Mouse (Mus musculus): Measurements from ENCODE around the gene Zfp37.
A peak's percentile ranks its signal among the peaks of the same experiment; 100 is the strongest.
"Not testable (repeated sequence)": the region's sequence is repeated elsewhere in the genome, so short reads cannot be mapped to it uniquely, and the experiment has no call there.

The Zfp37 gene

GRCm38 (mm10) chr4:62208696-62209380, 22.0 kb downstream of the Zfp37 start:
- no peak for DNase-seq

- DNase-seq, result peak; percentile 94
Measured at GRCm38 (mm10) chr4:62207851-62208695, 22.8 kb downstream of the Zfp37 start.

GRCm38 (mm10) chr4:62199923-62200529, 30.8 kb downstream of the Zfp37 start:
- no peak for DNase-seq

- no peak for DNase-seq
Measured at GRCm38 (mm10) chr4:62188778-62189177, 42.1 kb downstream of the Zfp37 start.

- peak; percentile 17 for DNase-seq
Measured at GRCm38 (mm10) chr4:62177282-62177681, 53.6 kb downstream of the Zfp37 start.

- no peak for DNase-seq
Measured at GRCm38 (mm10) chr4:62174471-62174870, 56.4 kb downstream of the Zfp37 start.

GRCm38 (mm10) chr4:62167636-62168035, 63.2 kb downstream of the Zfp37 start:
- DNase-seq, result not testable (repeated sequence)

- no peak for DNase-seq
Measured at GRCm38 (mm10) chr4:62158401-62158800, 72.4 kb downstream of the Zfp37 start.

GRCm38 (mm10) chr4:62150811-62151210, 80.0 kb downstream of the Zfp37 start, which contains the start of gene Mup21:
Gene Mup21 (minus strand): TSS chr4:62150863.
- DNase-seq, result no peak

Measured in right cerebral cortex, adult 18-20 months (tissue).